12 mouse cellular contexts compared by ENCODE assay signal in genomic region chr2:16706227-16706626, GRCm38 (mm10).
DNase-seq lines count a peak whose midpoint lies in the region; ATAC-seq and TF ChIP-seq lines count a peak whose summit lies in the region.
"Had no signal": no experiment of that assay in that cellular context is flagged by ENCODE, and none has a peak within 500 bp of the region (broad histone marks: within the 10 kb centered on the region; RNA-seq: fewer than 3 reads in every experiment).

No protein-coding gene starts in this region.

- peak; percentile 14 to 18 for DNase-seq in cerebellum, postnatal 14 days
- no peak for DNase-seq in cerebellum, adult 2 months
- DNase-seq in liver, adult 2 months (ENCODE audit: extremely low read depth, low read depth, low spot score), result peak; percentile 5
- DNase-seq in ES-CJ7 (ENCODE audit: low read depth, low spot score), result peak; percentile 67
- peak; percentile 11 for DNase-seq in mesoderm, embryonic 11.5 days (ENCODE audit: low read depth, low spot score)
- DNase-seq in urinary bladder, postnatal 36 days (ENCODE audit: low spot score in 2 of 2), result no peak
- no peak for DNase-seq in gastrocnemius, adult 18-20 months (ENCODE audit: low spot score)
- DNase-seq: gastrocnemius, postnatal 25 days had no signal

- H3K27ac ChIP-seq in cerebellum, adult 2 months (ENCODE audit: insufficient read depth, low read length), result no peak overlapping the region
- H3K27ac ChIP-seq in liver, adult 2 months (replicated peaks; ENCODE audit: insufficient read depth, low read depth, low read length), result no peak overlapping the region
- H3K27ac ChIP-seq in liver, embryonic 12.5 days, result no peak overlapping the region
- H3K27ac ChIP-seq: hindbrain, embryonic 14.5 days; macrophage; neural tube, embryonic 13.5 days had no signal

- no peak for TF ChIP-seq CTCF in cerebellum, adult 2 months (IDR thresholded peaks at IDR 0.05; ENCODE audit: borderline replicate concordance, insufficient read depth, low read depth, low read length)
- TF ChIP-seq CTCF in liver, adult 2 months (IDR thresholded peaks at IDR 0.05; ENCODE audit: low read depth, low read length), result peak; percentile 7; the same call in 1 of the 2 replicates

- H3K4me2 ChIP-seq in liver, embryonic 12.5 days, result no peak overlapping the region
- H3K4me2 ChIP-seq: hindbrain, embryonic 14.5 days; neural tube, embryonic 13.5 days had no signal

- no peak overlapping the region for H3K4me3 ChIP-seq in cerebellum, adult 2 months (replicated peaks; ENCODE audit: insufficient read depth, low read depth, low read length)
- no peak overlapping the region for H3K4me3 ChIP-seq in liver, adult 2 months (ENCODE audit: insufficient read depth, low read depth, low read length)
- no peak overlapping the region for H3K4me3 ChIP-seq in liver, embryonic 12.5 days
- H3K4me3 ChIP-seq: neural tube, embryonic 13.5 days had no signal

- no peak overlapping the region for H3K9ac ChIP-seq in liver, adult 2 months (ENCODE audit: low read depth, low read length)
- no peak overlapping the region for H3K9ac ChIP-seq in liver, embryonic 12.5 days
- H3K9ac ChIP-seq: hindbrain, embryonic 14.5 days; neural tube, embryonic 13.5 days had no signal

- TF ChIP-seq POLR2A in cerebellum, adult 2 months (IDR thresholded peaks at IDR 0.05; ENCODE audit: borderline replicate concordance, insufficient read depth, low read length), result no peak
- no peak for TF ChIP-seq POLR2A in liver, adult 2 months (IDR thresholded peaks at IDR 0.05; ENCODE audit: extremely low read depth, insufficient read depth, low read length)

- WGBS in cerebellum, adult 2 months, result 90% methylated on average over 2 of the region's 2 CpGs
- 87% methylated on average over 2 of the region's 2 CpGs for WGBS in liver, adult 2 months
- WGBS in liver, embryonic 12.5 days (ENCODE audit: insufficient replicate concordance), result 76% methylated on average over 2 of the region's 2 CpGs

- no peaks in the 10 kb centered on the region for H3K36me3 ChIP-seq in liver, adult 2 months (ENCODE audit: control insufficient read depth, insufficient read depth, low read length)
- H3K36me3 ChIP-seq in liver, embryonic 12.5 days, result no peaks in the 10 kb centered on the region
- H3K36me3 ChIP-seq: neural tube, embryonic 13.5 days had no signal

- ATAC-seq in liver, embryonic 12.5 days, result no peak

- H3K9me3 ChIP-seq in liver, embryonic 12.5 days (replicated peaks), result no peaks in the 10 kb centered on the region
- H3K9me3 ChIP-seq: neural tube, embryonic 13.5 days had no signal

- no peaks in the 10 kb centered on the region for H3K4me1 ChIP-seq in cerebellum, adult 2 months (ENCODE audit: control insufficient read depth, insufficient read depth, low read length)
- no peaks in the 10 kb centered on the region for H3K4me1 ChIP-seq in liver, adult 2 months (ENCODE audit: control insufficient read depth, insufficient read depth, low read length)
- H3K4me1 ChIP-seq in liver, embryonic 12.5 days, result no peaks in the 10 kb centered on the region
- H3K4me1 ChIP-seq: neural tube, embryonic 13.5 days had no signal

- H3K79me2 ChIP-seq in liver, adult 2 months (ENCODE audit: control insufficient read depth, insufficient read depth, low read length), result no peaks in the 10 kb centered on the region

- H3K27me3 ChIP-seq in cerebellum, adult 2 months (ENCODE audit: control insufficient read depth, insufficient read depth, low read length), result no peaks in the 10 kb centered on the region
- no peaks in the 10 kb centered on the region for H3K27me3 ChIP-seq in liver, adult 2 months (ENCODE audit: control insufficient read depth, insufficient read depth, low read length)
- no peaks in the 10 kb centered on the region for H3K27me3 ChIP-seq in liver, embryonic 12.5 days (replicated peaks)
- H3K27me3 ChIP-seq: neural tube, embryonic 13.5 days had no signal

Comparison
In these comparisons a context has a peak if more than half of its experiments do, and no peak if none do; other contexts are left out.
1. DNase-seq: peak in cerebellum, postnatal 14 days (2 of 2), liver, adult 2 months (single experiment), ES-CJ7 (single experiment) and mesoderm, embryonic 11.5 days (single experiment); none in cerebellum, adult 2 months (0 of 2), urinary bladder, postnatal 36 days (0 of 2) and gastrocnemius, adult 18-20 months (single experiment).